Mouse (Mus musculus) adrenal gland, postnatal 25 days (tissue): ENCODE results near the gene BC051019. TPM values are rescaled to one million over a fixed set of nuclear protein-coding genes. Genes with fewer than 3 reads are reported as not detected.

Experiments used
- DNase-seq: peaks from one replicate; pipeline ENCODE4 v3.0.0; 2021; ENCODE audit warnings: mixed read lengths
- long read RNA-seq: library from polyadenylated mRNA; stranded (forward); transcript quantifications from one replicate; pipeline ENCODE4 v2.0.0, GENCODE M21; 2021
- total RNA-seq: library from RNA; stranded (reverse); gene quantifications from 2 replicates; pipeline ENCODE4 v1.2.3, GENCODE M21; 2021

The BC051019 gene
- total RNA-seq = not detected in 2 replicates
- long read RNA-seq = 0 reads

GRCm38 (mm10) chr7:109723697-109724096 lies at the start of gene BC051019:
Gene BC051019, minus strand, starts transcription at chr7:109723850.
- DNase-seq = no peak

DNA sequence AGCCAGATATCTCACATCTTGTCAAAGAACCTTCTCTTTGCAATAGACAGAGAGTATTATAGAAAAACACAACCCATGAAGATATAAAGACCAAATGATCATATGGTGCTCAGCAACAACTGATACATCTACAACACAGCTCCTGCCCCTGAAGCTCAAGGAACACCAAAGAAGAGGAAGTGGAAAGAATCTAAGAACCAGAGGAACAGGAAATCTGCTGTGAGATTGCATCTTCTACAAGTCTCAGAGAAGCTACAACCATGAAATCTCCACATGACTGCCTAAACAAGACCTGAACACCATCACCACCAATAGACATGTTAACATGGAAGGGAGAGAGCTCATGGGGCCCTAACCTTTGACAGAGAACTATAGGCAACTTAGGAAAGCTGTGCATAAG lies 48.6 kb upstream of the BC051019 start:
- no peak for DNase-seq

- DNase-seq = no peak
Measured at GRCm38 (mm10) chr7:109768699-109769383, 45.2 kb upstream of the BC051019 start.

GRCm38 (mm10) chr7:109767575-109768350 lies 44.1 kb upstream of the BC051019 start:
- DNase-seq = no peak

DNA sequence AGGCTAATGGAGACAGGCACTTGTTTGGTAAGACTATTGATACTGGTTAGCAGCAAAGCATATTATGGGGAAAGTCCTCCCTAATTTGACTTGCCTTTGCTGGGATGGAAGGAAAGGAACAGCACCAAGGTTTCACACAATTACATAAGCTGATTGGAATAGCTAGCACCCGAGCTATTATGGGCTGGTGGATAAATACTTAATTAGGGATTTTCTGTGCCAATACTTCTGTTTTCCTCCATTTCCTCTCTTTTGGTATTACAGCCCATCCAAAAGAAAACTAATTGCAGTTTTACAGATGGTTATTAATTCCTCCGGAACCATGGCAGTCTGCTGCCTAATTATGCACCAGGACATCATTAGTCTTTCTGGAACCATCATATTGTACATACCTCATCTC lies 40.4 kb upstream of the BC051019 start:
- no peak for DNase-seq

- DNase-seq = no peak
Measured at GRCm38 (mm10) chr7:109756291-109756690, 32.6 kb upstream of the BC051019 start.

GRCm38 (mm10) chr7:109754034-109754433 lies 30.4 kb upstream of the BC051019 start:
- DNase-seq = no peak

DNA sequence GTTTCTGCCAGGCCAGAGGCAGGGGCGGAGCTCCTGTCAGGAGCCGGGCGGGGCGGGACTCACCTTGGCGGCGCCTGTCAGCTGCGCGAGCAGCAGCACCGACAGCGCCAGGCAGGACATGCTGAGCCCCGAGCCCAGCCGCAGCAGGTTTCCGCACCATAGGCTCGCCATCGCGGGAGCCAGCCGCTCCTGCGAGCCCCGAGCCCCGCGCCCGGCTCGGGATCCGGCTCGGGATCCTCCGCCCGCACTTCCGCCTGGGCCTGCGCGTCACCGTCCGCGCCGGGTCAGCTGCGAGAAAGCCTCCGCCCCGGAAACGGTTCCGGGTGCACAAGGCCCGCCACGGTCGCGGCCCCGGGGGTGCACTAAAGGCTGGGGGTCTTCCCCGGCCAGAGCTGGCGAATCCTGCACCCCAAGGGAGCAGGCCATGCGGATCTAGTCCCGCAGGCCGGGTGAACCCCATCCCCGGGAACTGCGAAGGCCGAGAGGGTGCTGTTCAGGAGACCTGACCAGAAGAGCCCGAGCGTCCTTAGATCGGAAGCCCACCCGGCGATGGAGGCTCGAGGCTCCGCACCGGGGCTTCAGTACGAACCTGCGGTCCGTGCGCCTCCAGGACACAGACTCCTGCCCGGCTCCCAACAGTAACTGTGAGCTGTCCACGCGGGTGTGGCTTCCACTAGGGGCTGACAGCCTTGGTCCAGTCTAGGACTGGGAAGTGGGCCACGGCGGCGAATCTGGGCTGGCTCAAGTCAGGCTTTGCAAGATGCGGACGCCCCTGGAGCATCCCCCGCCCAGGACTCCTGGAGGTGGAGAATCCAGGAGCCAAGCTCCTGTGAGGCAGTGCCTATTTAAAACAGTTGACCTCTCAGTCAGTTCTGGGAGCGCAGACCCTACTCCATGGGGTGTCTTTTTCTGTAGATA lies 28.6 kb upstream of the BC051019 start, which contains the start of gene Tmem9b:
Gene Tmem9b (minus strand): TSS at position 868 of the 918 bp plus-strand sequence.
- DNase-seq = peak; percentile 86

GRCm38 (mm10) chr7:109751427-109752007 lies 27.9 kb upstream of the BC051019 start:
- no peak for DNase-seq

- no peak for DNase-seq
Measured at GRCm38 (mm10) chr7:109747747-109748146, 24.1 kb upstream of the BC051019 start.

DNA sequence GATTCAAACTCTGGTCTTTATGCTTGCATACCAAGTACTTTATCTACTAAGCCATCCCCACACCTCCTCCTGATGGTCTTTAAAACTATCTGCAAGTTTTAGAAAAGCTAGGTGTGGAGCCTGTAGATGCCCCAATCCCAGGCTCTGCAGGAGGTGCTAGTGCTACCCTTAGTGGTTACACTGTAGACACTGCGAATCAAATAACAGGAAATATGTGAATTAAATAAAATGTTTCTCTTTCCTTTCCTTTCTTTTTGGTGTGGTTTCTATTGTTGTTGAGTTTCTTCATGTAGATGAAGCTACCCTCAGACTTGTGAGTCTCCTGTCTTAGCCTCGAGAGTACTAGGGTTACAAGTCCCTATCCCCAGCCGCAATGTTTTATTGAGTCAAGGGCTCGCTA lies 18.1 kb upstream of the BC051019 start:
- DNase-seq = no peak

- DNase-seq = no peak
Measured at GRCm38 (mm10) chr7:109741060-109741459, 17.4 kb upstream of the BC051019 start.

DNA sequence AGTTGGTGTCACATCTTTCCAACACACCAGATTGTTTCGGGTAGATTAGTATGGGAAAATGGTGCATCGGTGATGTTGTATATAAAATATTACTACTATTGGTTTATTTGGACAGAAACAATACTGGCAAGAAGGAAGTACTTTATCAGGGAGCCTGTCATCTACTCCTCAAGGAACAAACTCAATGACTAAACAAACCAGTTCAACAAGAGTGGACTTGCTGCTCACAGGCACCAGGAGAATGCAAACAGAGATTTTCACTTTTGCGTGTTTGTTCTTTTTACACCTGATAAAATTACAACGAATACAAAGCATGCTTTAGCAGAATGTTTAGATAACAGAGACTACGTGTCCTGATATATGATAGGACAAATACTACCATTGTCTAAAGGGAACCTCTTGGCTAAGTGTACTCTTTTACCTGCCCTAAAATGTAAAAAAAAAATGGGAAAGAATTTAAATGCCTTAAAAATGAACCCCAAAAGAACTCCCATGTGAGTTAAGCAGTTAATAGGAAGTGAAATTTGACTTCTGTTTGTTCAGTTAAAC lies 16.2 kb upstream of the BC051019 start:
- no peak for DNase-seq

GRCm38 (mm10) chr7:109734806-109735205 lies 11.2 kb upstream of the BC051019 start:
- peak; percentile 39 for DNase-seq

GRCm38 (mm10) chr7:109731626-109732025 lies 8.0 kb upstream of the BC051019 start, which contains the start of gene Ascl3:
Gene Ascl3, minus strand, starts transcription at chr7:109731726.
- DNase-seq = no peak

- DNase-seq = no peak
Measured at GRCm38 (mm10) chr7:109723114-109723513, 536 bp downstream of the BC051019 start.

- no peak for DNase-seq
Measured at GRCm38 (mm10) chr7:109722618-109723017, 1.0 kb downstream of the BC051019 start.

DNA sequence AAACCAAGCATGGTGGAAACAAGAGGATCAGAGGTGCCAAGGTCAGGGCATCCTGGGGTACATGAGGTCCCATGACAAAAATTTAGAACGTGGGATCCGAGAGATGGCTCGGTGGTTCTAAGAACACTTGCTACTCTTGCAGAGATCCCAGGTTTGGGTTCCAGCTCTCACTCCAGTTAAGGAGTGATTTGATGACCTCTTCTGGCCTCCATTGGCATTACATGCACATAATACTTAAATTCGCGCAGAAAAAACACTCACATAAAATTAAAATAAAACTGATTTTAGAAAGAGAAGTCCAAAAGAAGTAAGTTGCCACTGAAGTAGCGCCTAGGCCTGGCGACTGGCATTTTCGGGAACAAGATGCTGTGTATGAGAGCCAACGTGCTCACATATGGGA lies 4.4 kb downstream of the BC051019 start:
- no peak for DNase-seq

DNA sequence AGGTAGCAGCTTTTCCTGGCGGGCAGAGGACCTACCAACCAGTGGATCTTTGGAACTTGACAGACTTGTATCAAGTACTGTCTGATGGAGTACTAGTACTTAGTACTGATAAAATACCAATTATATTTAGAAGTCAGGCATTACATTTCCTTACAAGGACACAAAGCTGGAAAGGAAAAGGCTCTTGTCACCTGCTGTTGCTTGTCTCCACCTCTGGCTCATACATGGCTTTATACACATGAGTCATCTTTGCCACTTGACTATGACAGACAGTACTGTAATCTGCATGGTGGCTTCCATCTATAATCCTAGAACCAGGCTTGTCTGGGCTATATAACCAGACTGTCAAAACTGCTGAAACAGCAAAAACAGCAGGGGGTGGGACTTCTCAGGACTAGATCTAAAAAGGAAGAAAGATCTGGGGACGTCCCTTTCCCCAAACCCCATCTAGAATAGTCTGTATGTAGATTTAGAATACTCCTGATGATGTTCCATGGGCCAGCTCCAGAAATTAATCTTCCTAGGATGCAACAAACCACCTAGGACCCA lies 10.1 kb downstream of the BC051019 start:
- DNase-seq = no peak

- no peak for DNase-seq
Measured at GRCm38 (mm10) chr7:109712198-109712597, 11.5 kb downstream of the BC051019 start.

GRCm38 (mm10) chr7:109710069-109710468 lies 13.6 kb downstream of the BC051019 start:
- DNase-seq = no peak
